Mouse (Mus musculus) G1E (cell line): ENCODE results near the gene Lrp10.

ENCODE experiments used
- CTCF ChIP-seq: IDR thresholded peaks from 2 replicates; pipeline ENCODE4 v1.5.1; 2012; ENCODE audit warnings: low read depth, low read length, inconsistent platforms, mixed read lengths
- GATA2 ChIP-seq: IDR thresholded peaks from 2 replicates; pipeline ENCODE4 v1.6.1; 2012; ENCODE audit warnings: low read depth, low read length, inconsistent platforms, borderline replicate concordance
- TAL1 ChIP-seq: conservative IDR thresholded peaks from 2 replicates; pipeline ENCODE4 v1.6.1; 2012; ENCODE audit warnings: low read depth, low read length, inconsistent platforms, mixed read lengths

DNA sequence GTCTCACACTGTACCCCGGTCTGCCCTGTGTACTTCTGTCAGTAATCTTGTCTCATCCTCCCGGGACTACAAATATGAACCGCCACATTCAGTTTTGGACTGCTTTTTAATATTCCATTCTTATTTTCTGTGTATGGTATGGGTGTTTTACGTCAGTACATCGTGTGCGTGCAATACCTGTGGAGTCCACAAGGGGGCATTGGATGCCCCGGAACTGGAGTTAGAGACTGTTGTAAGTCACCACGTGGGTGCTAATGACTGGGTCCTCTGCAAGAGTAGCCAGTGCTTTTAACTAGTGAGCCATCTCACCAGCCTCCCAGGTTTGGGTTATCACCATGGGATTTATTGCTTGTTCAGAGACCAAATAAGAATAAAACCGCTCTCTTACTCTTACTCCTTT is 18.6 kb downstream of the Lrp10 start:
- no peak for TF ChIP-seq TAL1
- TF ChIP-seq GATA2 = no peak
- TF ChIP-seq CTCF = peak; percentile 78
